Mouse (Mus musculus) hindbrain, postnatal 0 days (tissue): ENCODE measurements at regions not wholly inside any gene's neighbourhood (a gene's known extent, or its start where the extent isn't known, plus 50 kb on each side); places are given as distances from the start of the nearest gene placed in this dataset.
A peak's percentile ranks its signal among the peaks of the same experiment; 100 is the strongest.

ENCODE experiments used
- ATAC-seq: fragments of 200-750 bp; cut with Nextera tagmentation; 2 replicates; pipeline ENCODE4 v1.8.0; 2017; ENCODE audit warnings: mild to moderate bottlenecking, moderate TSS enrichment, moderate library complexity
- DNase-seq: peaks from one replicate; pipeline ENCODE4 v3.0.0-alpha.2; 2015; ENCODE audit warnings: low spot score
- H3K27ac ChIP-seq: fragments of 300-500 bp; sonication (generic); 2 replicates; pipeline ENCODE4 v1.5.1; 2014; ENCODE audit warnings: mild to moderate bottlenecking
- H3K27me3 ChIP-seq: fragments of 300-500 bp; sonication (generic); 2 replicates; pipeline ENCODE4 v1.6.1; 2014; ENCODE audit warnings: low read length, mixed read lengths; ENCODE audit not compliant: insufficient read depth
- H3K36me3 ChIP-seq: fragments of 300-500 bp; sonication (generic); 2 replicates; pipeline ENCODE4 v1.6.1; 2014; ENCODE audit warnings: low read length, mixed read lengths; ENCODE audit not compliant: insufficient read depth
- H3K4me1 ChIP-seq: fragments of 300-500 bp; sonication (generic); 2 replicates; pipeline ENCODE4 v1.6.1; 2014; ENCODE audit warnings: antibody characterized with exemption, low read length, mixed read lengths; ENCODE audit not compliant: insufficient read depth
- H3K4me2 ChIP-seq: fragments of 300-500 bp; sonication (generic); 2 replicates; pipeline ENCODE4 v1.6.1; 2014; ENCODE audit warnings: low read depth, mild to moderate bottlenecking, low read length, moderate library complexity, mixed read lengths
- H3K4me3 ChIP-seq: fragments of 300-500 bp; sonication (generic); 2 replicates; pipeline ENCODE4 v1.5.1; 2014; ENCODE audit warnings: low read length
- H3K9ac ChIP-seq: fragments of 300-500 bp; sonication (generic); replicated peaks from 2 replicates; pipeline ENCODE4 v1.6.1; 2014; ENCODE audit warnings: mild to moderate bottlenecking, low read length, moderate library complexity, mixed read lengths
- H3K9me3 ChIP-seq: fragments of 300-500 bp; sonication (generic); 2 replicates; pipeline ENCODE4 v1.6.1; 2016; ENCODE audit warnings: low read length, mixed read lengths
- CTCF ChIP-seq: IDR thresholded peaks from 2 replicates; pipeline ENCODE4 v1.5.1; 2016; ENCODE audit warnings: antibody characterized with exemption, control low read depth, low read depth
- WGBS: fragments of 180-500 bp; shearing (Covaris S2); extraction: QIAGEN DNeasy Blood & Tissue Kit; methylation state at CpG from one replicate; pipeline ENCODE4 v1.1.7; 2014; 5-methylcytosine and 5-hydroxymethylcytosine counted together

DNA sequence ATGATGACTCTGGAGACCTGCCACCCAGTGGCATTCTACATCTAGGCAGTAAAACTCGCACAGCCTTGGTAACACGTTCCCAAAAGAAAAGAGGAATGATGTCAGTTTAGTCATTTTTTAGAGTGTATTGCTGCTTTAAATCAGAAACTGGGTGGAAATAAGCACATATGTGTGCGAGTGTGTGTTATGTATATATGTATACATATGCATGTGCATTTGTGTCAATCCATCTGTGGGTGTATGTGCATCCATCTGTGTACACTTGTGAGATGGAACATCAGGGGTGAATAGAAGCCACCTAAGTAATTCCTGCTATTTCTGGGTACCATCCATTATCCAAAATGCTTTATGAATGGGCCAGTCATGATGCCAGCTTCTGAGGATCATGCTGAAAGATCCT, 467.0 kb downstream of the Adam3 start:
- 84% methylated on average over 3 of the region's 3 CpGs for WGBS
- Histone ChIP-seq H3K4me1 (no peaks in the 10 kb centered on the region), H3K4me3 (no peak overlapping the region), H3K36me3 (no peaks in the 10 kb centered on the region), H3K9me3 (no peaks in the 10 kb centered on the region), H3K9ac (no peak overlapping the region), H3K27ac (no peak overlapping the region), H3K4me2 (no peak overlapping the region), H3K27me3 (no peaks in the 10 kb centered on the region)
- DNase-seq (no peak), ATAC-seq (no peak)
- no peak for TF ChIP-seq CTCF

DNA sequence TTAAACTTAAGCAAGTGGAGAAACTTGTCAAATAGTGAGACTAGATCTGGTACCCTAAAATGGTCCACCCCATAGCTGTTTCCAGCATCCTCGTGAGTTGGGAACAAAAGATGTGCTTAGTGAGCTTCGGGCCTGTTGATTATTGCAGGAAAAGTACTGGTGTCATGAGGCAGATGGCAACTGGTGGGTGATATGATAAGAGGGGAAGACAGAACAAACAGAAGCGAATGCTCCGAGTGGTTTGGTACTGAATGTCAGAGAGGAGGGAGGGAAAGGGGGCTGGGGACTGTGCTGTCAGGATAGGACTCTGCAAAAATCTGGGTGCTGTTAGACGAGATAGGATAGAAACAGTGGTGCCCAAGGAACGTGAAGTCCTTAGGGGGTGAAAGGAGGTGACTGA, 483.4 kb downstream of the Adam3 start:
- 68% methylated on average over 6 of the region's 6 CpGs for WGBS
- Histone ChIP-seq H3K9me3 (peaks cover 3% of the 10 kb centered on the region; the same call in 1 of the 2 replicates), H3K9ac (no peak overlapping the region), H3K36me3 (no peaks in the 10 kb centered on the region), H3K4me3 (no peak overlapping the region), H3K4me1 (no peaks in the 10 kb centered on the region), H3K27me3 (no peaks in the 10 kb centered on the region), H3K4me2 (no peak overlapping the region), H3K27ac (no peak overlapping the region)
- ATAC-seq (no peak), DNase-seq (no peak)
- TF ChIP-seq CTCF, result no peak

DNA sequence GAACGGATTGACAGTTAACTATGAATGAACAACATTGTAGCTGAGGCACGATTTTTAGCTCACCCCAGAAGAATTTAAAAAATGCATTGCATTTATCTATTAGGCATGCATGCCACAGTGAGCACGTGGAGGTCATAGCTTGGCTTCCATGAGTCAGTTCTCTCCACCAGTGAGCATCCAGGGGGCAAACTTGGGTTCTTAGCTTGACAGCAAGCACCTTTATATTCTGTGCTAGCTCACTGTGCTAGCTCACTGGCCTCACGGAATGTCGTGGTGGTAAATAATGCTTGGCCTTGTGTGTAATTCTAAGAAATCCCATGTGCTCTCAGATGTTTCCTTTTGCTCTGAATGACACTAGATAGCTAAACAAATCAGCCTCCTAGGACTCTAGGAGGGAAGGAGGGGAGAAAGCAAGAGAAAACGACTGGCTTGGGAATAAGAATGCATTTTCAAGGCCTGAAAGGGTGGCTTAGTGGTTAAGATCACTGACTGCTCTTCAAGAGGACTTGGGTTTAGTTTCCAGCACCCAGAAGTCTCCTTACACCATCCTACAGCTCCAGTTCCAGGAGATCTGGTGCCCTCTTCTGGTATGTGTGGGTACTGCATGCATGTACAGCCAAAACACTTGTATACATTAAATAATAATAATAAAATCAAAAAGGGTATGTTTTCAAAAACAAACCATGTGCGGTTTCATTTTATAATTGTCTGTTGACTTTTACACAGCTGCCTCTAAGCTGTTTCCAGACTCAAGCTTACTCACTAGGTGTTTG, 485.3 kb downstream of the Adam3 start:
- DNase-seq, result no peak
- H3K9me3 ChIP-seq, result peaks cover 3% of the 10 kb centered on the region; the same call in 1 of the 2 replicates
- peak; percentile 52 for TF ChIP-seq CTCF
- WGBS, result 84% methylated on average over 7 of the region's 7 CpGs
- ATAC-seq, result no peak
- no peak overlapping the region for H3K9ac ChIP-seq
- H3K36me3 ChIP-seq, result no peaks in the 10 kb centered on the region
- H3K27ac ChIP-seq, result no peak overlapping the region
- H3K4me1 ChIP-seq, result no peaks in the 10 kb centered on the region
- no peaks in the 10 kb centered on the region for H3K27me3 ChIP-seq
- no peak overlapping the region for H3K4me3 ChIP-seq
- H3K4me2 ChIP-seq, result no peak overlapping the region

DNA sequence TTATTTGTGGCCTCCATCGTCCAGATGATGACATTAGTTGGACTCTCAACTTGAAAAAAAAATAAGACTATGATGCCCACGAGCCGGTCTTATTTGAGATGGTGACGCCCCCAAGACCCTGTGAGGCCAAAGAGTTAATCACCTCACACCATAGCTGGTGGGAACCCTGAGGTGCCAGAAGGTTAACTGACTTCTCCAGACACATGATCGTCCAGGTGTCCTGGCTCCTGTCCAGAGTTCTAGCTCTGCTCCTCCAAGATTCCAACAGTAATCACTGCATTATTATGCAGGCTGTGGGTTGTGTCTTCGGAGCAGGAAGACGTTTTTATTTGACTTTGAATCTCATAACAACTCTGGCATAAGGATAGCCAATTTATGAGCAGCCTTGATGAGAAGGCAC, 490.7 kb downstream of the Adam3 start:
- H3K4me1 ChIP-seq, result no peaks in the 10 kb centered on the region
- no peaks in the 10 kb centered on the region for H3K36me3 ChIP-seq
- H3K4me3 ChIP-seq, result no peak overlapping the region
- H3K4me2 ChIP-seq, result no peak overlapping the region
- no peak for DNase-seq
- TF ChIP-seq CTCF, result no peak
- no peak for ATAC-seq
- H3K27ac ChIP-seq, result no peak overlapping the region
- 71% methylated on average over 7 of the region's 7 CpGs for WGBS
- no peak overlapping the region for H3K9ac ChIP-seq
- no peaks in the 10 kb centered on the region for H3K9me3 ChIP-seq
- H3K27me3 ChIP-seq, result no peaks in the 10 kb centered on the region

DNA sequence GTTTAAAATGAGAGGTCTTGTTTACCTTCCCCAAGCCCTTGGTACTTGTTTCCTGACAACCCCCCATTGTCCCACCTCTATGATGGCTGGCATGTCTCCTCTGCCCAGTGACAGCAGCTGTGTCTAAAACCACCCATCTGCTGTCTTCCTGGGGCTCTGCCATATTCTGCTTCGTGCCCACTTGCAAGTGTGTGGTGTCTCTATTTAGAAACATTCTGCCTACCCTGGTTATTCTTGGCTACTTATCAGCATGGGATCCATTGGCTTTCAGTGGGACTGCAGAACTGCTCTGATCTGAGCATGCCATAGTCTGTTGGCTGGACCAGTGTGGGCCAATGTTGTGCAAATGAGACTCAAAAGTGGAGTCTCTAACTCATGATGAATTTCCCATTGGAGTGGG, 497.5 kb downstream of the Adam3 start:
- 48% methylated on average over 1 of the region's 1 CpGs for WGBS
- Histone ChIP-seq H3K9ac (no peak overlapping the region), H3K36me3 (no peaks in the 10 kb centered on the region), H3K4me1 (no peaks in the 10 kb centered on the region), H3K9me3 (no peaks in the 10 kb centered on the region), H3K27ac (no peak overlapping the region), H3K4me3 (no peak overlapping the region), H3K4me2 (no peak overlapping the region), H3K27me3 (no peaks in the 10 kb centered on the region)
- peak; percentile 64 for DNase-seq
- ATAC-seq, result peak; percentile 87
- no peak for TF ChIP-seq CTCF

DNA sequence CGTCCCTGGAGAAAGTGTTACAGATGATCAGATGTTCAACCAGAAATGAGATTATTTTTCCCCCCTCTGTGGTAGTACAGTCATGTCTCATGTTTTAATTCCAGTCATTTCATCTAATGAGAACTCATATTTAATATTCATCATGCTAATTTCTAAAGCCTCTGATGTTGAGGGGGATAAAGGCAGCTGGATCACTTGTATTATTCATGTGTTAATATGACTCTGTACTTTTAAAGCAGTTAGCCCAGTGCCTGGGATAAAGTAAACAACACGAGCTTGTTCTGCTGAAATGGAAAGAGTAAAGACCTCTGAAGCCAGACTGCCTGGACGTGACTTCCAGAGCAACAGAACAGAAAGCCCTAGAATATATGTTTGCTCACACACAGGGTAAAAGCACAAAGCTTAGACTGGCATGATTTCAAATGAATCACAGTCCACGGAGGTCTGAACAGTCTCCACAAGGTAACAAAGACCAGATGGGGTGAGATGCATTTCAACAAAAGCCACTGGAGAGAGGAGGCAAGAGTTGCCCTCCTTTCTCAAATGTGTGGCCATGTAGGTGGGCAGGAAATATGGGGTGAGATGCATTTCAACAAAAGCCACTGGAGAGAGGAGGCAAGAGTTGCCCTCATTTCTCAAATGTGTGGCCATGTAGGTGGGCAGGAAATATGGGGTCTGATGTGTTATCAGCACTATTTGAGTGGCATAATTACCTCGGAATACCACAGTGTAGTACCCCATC, 498.1 kb downstream of the Adam3 start:
- Histone ChIP-seq H3K9me3 (no peaks in the 10 kb centered on the region), H3K9ac (no peak overlapping the region), H3K4me2 (no peak overlapping the region), H3K27me3 (no peaks in the 10 kb centered on the region), H3K27ac (no peak overlapping the region), H3K4me1 (no peaks in the 10 kb centered on the region), H3K36me3 (no peaks in the 10 kb centered on the region), H3K4me3 (no peak overlapping the region)
- WGBS, result 58% methylated on average over 5 of the region's 5 CpGs
- ATAC-seq (no peak), DNase-seq (no peak)
- no peak for TF ChIP-seq CTCF

DNA sequence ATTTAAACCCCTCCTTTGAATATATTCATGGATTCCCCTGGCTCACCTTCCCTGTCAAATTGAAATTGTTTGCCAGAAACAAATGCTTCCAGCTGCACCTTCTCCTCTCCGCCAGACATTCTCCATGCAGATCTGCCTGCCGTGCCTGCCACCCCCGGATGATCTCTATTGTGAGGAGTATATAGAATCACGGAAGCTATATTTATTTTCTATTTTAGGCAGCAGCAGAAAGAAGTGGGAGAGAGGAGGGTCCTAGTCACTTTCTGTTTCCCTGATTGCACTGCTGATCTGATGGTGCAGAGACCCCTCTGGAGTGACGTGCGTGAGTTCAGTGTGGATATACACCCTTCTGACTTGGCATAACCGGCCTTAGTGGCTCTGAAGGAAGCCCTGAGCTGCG, 505.4 kb downstream of the Adam3 start:
- 51% methylated on average over 8 of the region's 8 CpGs for WGBS
- Histone ChIP-seq H3K9ac (no peak overlapping the region), H3K36me3 (no peaks in the 10 kb centered on the region), H3K9me3 (no peaks in the 10 kb centered on the region), H3K4me3 (no peak overlapping the region), H3K27ac (peak overlapping the region; percentile 26; the same call in 1 of the 2 replicates), H3K4me2 (no peak overlapping the region), H3K4me1 (no peaks in the 10 kb centered on the region), H3K27me3 (no peaks in the 10 kb centered on the region)
- no peak for TF ChIP-seq CTCF
- ATAC-seq (no peak), DNase-seq (peak; percentile 29)
